24 mouse cellular contexts compared by ENCODE assay signal in genomic region chr12:64455228-64455627, GRCm38 (mm10). TPM values are rescaled to one million over a fixed set of nuclear protein-coding genes. Genes with fewer than 3 reads are reported as not detected.
"Had no signal": no experiment of that assay in that cellular context is flagged by ENCODE, and none has a peak within 500 bp of the region (broad histone marks: within the 10 kb centered on the region; RNA-seq: fewer than 3 reads in every experiment).

No protein-coding gene starts in this region.

- H3K9me3 ChIP-seq: neural tube, embryonic 13.5 days; neural tube, embryonic 15.5 days; stomach, embryonic 15.5 days had no signal

- H3K4me1 ChIP-seq: neural tube, embryonic 13.5 days; neural tube, embryonic 15.5 days; stomach, embryonic 15.5 days had no signal

- DNase-seq: retina, postnatal 1 day; right cerebral cortex, adult 18-20 months; right cerebral cortex, postnatal 14 days; right cerebral cortex, postnatal 25 days; right cerebral cortex, postnatal 4 days; spleen, adult 18-20 months; thymus, adult 18-20 months; thymus, adult 2 months; thymus, postnatal 14 days; thymus, postnatal 25 days; thymus, postnatal 36 days; thymus, postnatal 4 days had no signal

- H3K27me3 ChIP-seq: neural tube, embryonic 13.5 days; neural tube, embryonic 15.5 days; stomach, embryonic 15.5 days had no signal

- H3K4me3 ChIP-seq: neural tube, embryonic 13.5 days; neural tube, embryonic 15.5 days; stomach, embryonic 15.5 days had no signal

- H3K9ac ChIP-seq: neural tube, embryonic 13.5 days; neural tube, embryonic 15.5 days; stomach, embryonic 15.5 days had no signal

- H3K27ac ChIP-seq: neural tube, embryonic 13.5 days; neural tube, embryonic 15.5 days; stomach, embryonic 15.5 days; stomach, postnatal 0 days had no signal

- H3K36me3 ChIP-seq: neural tube, embryonic 13.5 days; neural tube, embryonic 15.5 days; stomach, embryonic 15.5 days had no signal

RNA-seq across cellular contexts. Expression of gene Fscb, which starts 19.3 kb away (rescaled TPM):
- total RNA-seq: neutrophil, adult 5-6 weeks had no signal
- polyA plus RNA-seq: neural tube, embryonic 13.5 days; neural tube, embryonic 14.5 days; neural tube, embryonic 15.5 days; small intestine, adult 2 months; spleen, adult 2 months; stomach, embryonic 14.5 days; stomach, embryonic 15.5 days; stomach, embryonic 16.5 days; stomach, postnatal 0 days; thymus, adult 2 months; thymus, postnatal 0 days; urinary bladder, adult 2 months had no signal
